Mouse (Mus musculus): ENCODE data around the gene Kcnd3. TPM values are rescaled to one million over a fixed set of nuclear protein-coding genes. Genes with fewer than 3 reads are reported as not detected.

The Kcnd3 gene
- polyA plus RNA-seq, 1 experiment from 2014 or later: 0.13 TPM

GRCm38 (mm10) chr3:105705061-105705549, 253.0 kb downstream of the Kcnd3 start:
- peak overlapping the region; percentile 66 for H3K4me3 ChIP-seq
- under 1% methylated on average over 28 of the region's 28 CpGs for WGBS
- H3K27ac ChIP-seq: peak overlapping the region; percentile 68
- peaks cover 36% of the 10 kb centered on the region for H3K4me1 ChIP-seq
- no peaks in the 10 kb centered on the region for H3K36me3 ChIP-seq
- no peaks in the 10 kb centered on the region for H3K9me3 ChIP-seq (replicated peaks)
- peak; percentile 64 for DNase-seq (ENCODE audit: low spot score)
- peaks cover 58% of the 10 kb centered on the region for H3K27me3 ChIP-seq (ENCODE audit: low read depth, poor library complexity, severe bottlenecking)

GRCm38 (mm10) chr3:105705561-105705960, 253.4 kb downstream of the Kcnd3 start:
- peaks cover 58% of the 10 kb centered on the region for H3K27me3 ChIP-seq (ENCODE audit: low read depth, poor library complexity, severe bottlenecking)

GRCm38 (mm10) chr3:105706366-105707020, 254.4 kb downstream of the Kcnd3 start:
- WGBS: 49% methylated on average over 4 of the region's 4 CpGs
- Histone ChIP-seq H3K4me3 (no peak overlapping the region), H3K9me3 (replicated peaks) (no peaks in the 10 kb centered on the region), H3K36me3 (no peaks in the 10 kb centered on the region), H3K27me3 (ENCODE audit: low read depth, poor library complexity, severe bottlenecking) (peaks cover 55% of the 10 kb centered on the region), H3K4me1 (peaks cover 33% of the 10 kb centered on the region), H3K27ac (no peak overlapping the region)
- peak; percentile 27 for DNase-seq (ENCODE audit: low spot score)

More at GRCm38 (mm10) chr3:105705561-105705960, 253.4 kb downstream of the Kcnd3 start:
- Histone ChIP-seq H3K9me3 (replicated peaks) (no peaks in the 10 kb centered on the region), H3K27ac (peak overlapping the region; percentile 68; the same call in 1 of the 2 replicates), H3K4me3 (peak overlapping the region; percentile 66), H3K4me1 (peaks cover 36% of the 10 kb centered on the region), H3K36me3 (no peaks in the 10 kb centered on the region)
- 14% methylated on average over 3 of the region's 3 CpGs for WGBS
- DNase-seq (ENCODE audit: low spot score): no peak

GRCm38 (mm10) chr3:105707590-105707989, 255.5 kb downstream of the Kcnd3 start:
- H3K27ac ChIP-seq: no peak overlapping the region
- 13% methylated on average over 7 of the region's 7 CpGs for WGBS
- DNase-seq (ENCODE audit: low spot score): no peak

GRCm38 (mm10) chr3:105710246-105710645, 258.1 kb downstream of the Kcnd3 start:
- no peaks in the 10 kb centered on the region for H3K36me3 ChIP-seq
- no peak overlapping the region for H3K27ac ChIP-seq
- peaks cover 29% of the 10 kb centered on the region for H3K4me1 ChIP-seq
- H3K9me3 ChIP-seq (replicated peaks): no peaks in the 10 kb centered on the region
- peaks cover 28% of the 10 kb centered on the region for H3K27me3 ChIP-seq (ENCODE audit: low read depth, poor library complexity, severe bottlenecking)
- H3K4me3 ChIP-seq: no peak overlapping the region
- DNase-seq (ENCODE audit: low spot score): no peak
- WGBS: 83% methylated on average over 6 of the region's 6 CpGs

More at GRCm38 (mm10) chr3:105707590-105707989, 255.5 kb downstream of the Kcnd3 start:
- no peaks in the 10 kb centered on the region for H3K36me3 ChIP-seq
- no peaks in the 10 kb centered on the region for H3K9me3 ChIP-seq (replicated peaks)
- H3K4me3 ChIP-seq: no peak overlapping the region
- peaks cover 48% of the 10 kb centered on the region for H3K27me3 ChIP-seq (ENCODE audit: low read depth, poor library complexity, severe bottlenecking)
- H3K4me1 ChIP-seq: peaks cover 28% of the 10 kb centered on the region

GRCm38 (mm10) chr3:105711741-105712140, 259.6 kb downstream of the Kcnd3 start:
- 82% methylated on average over 7 of the region's 7 CpGs for WGBS

GRCm38 (mm10) chr3:105712827-105713226, 260.7 kb downstream of the Kcnd3 start:
- Histone ChIP-seq H3K4me3 (no peak overlapping the region), H3K36me3 (no peaks in the 10 kb centered on the region), H3K9me3 (replicated peaks) (no peaks in the 10 kb centered on the region), H3K27me3 (ENCODE audit: low read depth, poor library complexity, severe bottlenecking) (peaks cover 3% of the 10 kb centered on the region; the same call in 1 of the 2 replicates), H3K27ac (no peak overlapping the region), H3K4me1 (peaks cover 35% of the 10 kb centered on the region)
- no peak for DNase-seq (ENCODE audit: low spot score)

More at GRCm38 (mm10) chr3:105711741-105712140, 259.6 kb downstream of the Kcnd3 start:
- H3K9me3 ChIP-seq (replicated peaks): no peaks in the 10 kb centered on the region
- H3K4me3 ChIP-seq: no peak overlapping the region
- no peak for DNase-seq (ENCODE audit: low spot score)
- no peaks in the 10 kb centered on the region for H3K36me3 ChIP-seq
- no peak overlapping the region for H3K27ac ChIP-seq
- H3K27me3 ChIP-seq (ENCODE audit: low read depth, poor library complexity, severe bottlenecking): peaks cover 13% of the 10 kb centered on the region
- H3K4me1 ChIP-seq: peaks cover 33% of the 10 kb centered on the region

- DNase-seq (ENCODE audit: low spot score): peak; percentile 47
- Histone ChIP-seq H3K27me3 (ENCODE audit: low read depth, poor library complexity, severe bottlenecking) (no peaks in the 10 kb centered on the region), H3K4me1 (peaks cover 42% of the 10 kb centered on the region), H3K9me3 (replicated peaks) (no peaks in the 10 kb centered on the region), H3K36me3 (no peaks in the 10 kb centered on the region), H3K27ac (peak overlapping the region; percentile 64), H3K4me3 (0 out of 2 replicates have a peak overlapping the region, but pooled peaks have one; percentile 19)
- 16% methylated on average over 8 of the region's 8 CpGs for WGBS
Observed at GRCm38 (mm10) chr3:105714091-105714819, 262.1 kb downstream of the Kcnd3 start.

GRCm38 (mm10) chr3:105714820-105715167, 262.7 kb downstream of the Kcnd3 start:
- peak; percentile 26 for DNase-seq (ENCODE audit: low spot score)
- Histone ChIP-seq H3K36me3 (no peaks in the 10 kb centered on the region), H3K4me1 (peaks cover 42% of the 10 kb centered on the region), H3K27me3 (ENCODE audit: low read depth, poor library complexity, severe bottlenecking) (no peaks in the 10 kb centered on the region), H3K9me3 (replicated peaks) (no peaks in the 10 kb centered on the region), H3K27ac (no peak overlapping the region), H3K4me3 (no peak overlapping the region)

- Histone ChIP-seq H3K36me3 (no peaks in the 10 kb centered on the region), H3K4me3 (no peak overlapping the region), H3K4me1 (peaks cover 42% of the 10 kb centered on the region), H3K27ac (peak overlapping the region; percentile 42; the same call in 1 of the 2 replicates), H3K9me3 (replicated peaks) (no peaks in the 10 kb centered on the region), H3K27me3 (ENCODE audit: low read depth, poor library complexity, severe bottlenecking) (no peaks in the 10 kb centered on the region)
- peak; percentile 33 for DNase-seq (ENCODE audit: low spot score)
- WGBS: 58% methylated on average over 18 of the region's 18 CpGs
Observed at GRCm38 (mm10) chr3:105716353-105717000, 264.3 kb downstream of the Kcnd3 start.

GRCm38 (mm10) chr3:105717856-105718555, 265.9 kb downstream of the Kcnd3 start:
- Histone ChIP-seq H3K4me1 (peaks cover 42% of the 10 kb centered on the region), H3K4me3 (no peak overlapping the region), H3K27ac (peak overlapping the region; percentile 21; the same call in 1 of the 2 replicates), H3K27me3 (ENCODE audit: low read depth, poor library complexity, severe bottlenecking) (no peaks in the 10 kb centered on the region), H3K36me3 (no peaks in the 10 kb centered on the region), H3K9me3 (replicated peaks) (no peaks in the 10 kb centered on the region)
- 63% methylated on average over 11 of the region's 11 CpGs for WGBS
- DNase-seq (ENCODE audit: low spot score): no peak

GRCm38 (mm10) chr3:105718746-105719145, 266.6 kb downstream of the Kcnd3 start:
- Histone ChIP-seq H3K27ac (no peak overlapping the region), H3K27me3 (ENCODE audit: low read depth, poor library complexity, severe bottlenecking) (no peaks in the 10 kb centered on the region), H3K36me3 (no peaks in the 10 kb centered on the region), H3K4me1 (peaks cover 37% of the 10 kb centered on the region), H3K9me3 (replicated peaks) (no peaks in the 10 kb centered on the region), H3K4me3 (no peak overlapping the region)
- no peak for DNase-seq (ENCODE audit: low spot score)
- 45% methylated on average over 4 of the region's 4 CpGs for WGBS
